Mouse (Mus musculus) adrenal gland, adult 18-20 months (tissue): ENCODE data around the gene Olfr775. TPM values are rescaled to one million over a fixed set of nuclear protein-coding genes. Genes with fewer than 3 reads are reported as not detected.

Source experiments
- DNase-seq, 2 experiments: peaks; one replicate each; pipeline ENCODE4 v3.0.0; 2021 to 2022; ENCODE audit warnings: low spot score in 2 of 2
- long read RNA-seq, 2 experiments: library from polyadenylated mRNA; stranded (forward); transcript quantifications; one replicate each; pipeline ENCODE4 v2.0.0; 2021
- total RNA-seq, 2 experiments: library from RNA; stranded (reverse); gene quantifications; 1 replicate in 1 of 2; 2 replicates in 1 of 2; pipeline ENCODE4 v1.2.3; 2021

Olfr775 gene
- not detected for total RNA-seq
- long read RNA-seq, experiment 1, result 0 reads
- long read RNA-seq, experiment 2, result 0 reads

DNA sequence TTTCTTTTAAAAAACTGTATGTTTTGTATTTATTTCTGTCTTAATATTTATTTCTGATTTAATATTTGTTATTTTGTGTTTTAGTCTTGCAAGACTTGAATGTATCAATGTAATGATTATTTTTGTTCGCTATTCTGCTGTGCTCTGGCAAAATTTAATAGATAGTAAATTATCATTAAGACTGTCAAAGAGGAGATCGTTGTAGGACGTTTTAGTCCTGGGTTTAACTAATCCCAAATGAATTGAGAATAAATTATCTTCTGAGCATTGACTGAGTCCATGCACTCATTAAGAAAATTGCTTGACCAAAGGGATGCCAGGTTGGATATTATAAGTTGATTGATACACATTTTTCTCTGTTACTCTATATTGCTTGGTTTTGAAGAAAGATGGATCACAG, at the start of gene Olfr775:
Gene Olfr775, plus strand, starts transcription at position 301 of the 400 bp plus-strand sequence.
- no peak for DNase-seq

DNA sequence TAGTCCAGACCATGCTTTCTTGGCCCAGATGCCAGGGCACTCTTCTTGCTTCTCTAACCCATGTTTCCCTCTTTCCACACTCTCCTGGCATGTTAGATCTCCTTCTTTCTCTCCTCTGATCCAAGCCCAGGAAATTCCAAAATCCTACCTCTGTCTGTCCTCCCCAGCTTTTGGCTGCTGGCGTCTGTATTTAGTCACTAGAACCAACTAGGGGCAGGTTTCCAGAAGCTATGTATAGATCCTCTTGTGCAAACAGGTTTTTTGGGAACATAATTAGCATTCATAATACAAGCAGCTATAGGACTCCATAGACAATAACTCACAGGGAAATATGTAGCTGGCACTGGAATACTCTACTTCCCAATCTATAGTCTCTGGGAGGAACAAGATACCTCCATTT, 17.5 kb upstream of the Olfr775 start:
- no peak for DNase-seq

DNA sequence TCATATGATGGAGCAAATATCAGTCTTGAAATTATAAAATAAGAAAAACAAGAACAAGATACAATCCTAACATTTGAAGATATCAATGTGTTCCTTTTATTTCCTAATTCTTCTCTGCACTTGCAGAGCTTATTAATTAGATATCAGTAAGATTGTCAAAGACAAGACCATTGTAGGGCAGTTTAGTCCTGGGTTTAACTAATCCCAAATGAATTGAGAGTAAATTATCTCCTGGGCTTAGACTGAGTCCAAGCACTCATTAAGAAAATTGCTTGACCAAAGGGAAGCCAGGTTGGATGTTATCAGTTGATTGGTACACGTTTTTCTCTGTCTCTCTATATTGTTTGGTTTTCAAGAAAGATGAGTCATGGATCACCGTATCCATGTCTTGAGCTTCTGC, 12.3 kb upstream of the Olfr775 start, which contains the start of gene Olfr774:
Gene Olfr774, plus strand, starts transcription at position 301 of the 400 bp plus-strand sequence.
- no peak for DNase-seq

DNA sequence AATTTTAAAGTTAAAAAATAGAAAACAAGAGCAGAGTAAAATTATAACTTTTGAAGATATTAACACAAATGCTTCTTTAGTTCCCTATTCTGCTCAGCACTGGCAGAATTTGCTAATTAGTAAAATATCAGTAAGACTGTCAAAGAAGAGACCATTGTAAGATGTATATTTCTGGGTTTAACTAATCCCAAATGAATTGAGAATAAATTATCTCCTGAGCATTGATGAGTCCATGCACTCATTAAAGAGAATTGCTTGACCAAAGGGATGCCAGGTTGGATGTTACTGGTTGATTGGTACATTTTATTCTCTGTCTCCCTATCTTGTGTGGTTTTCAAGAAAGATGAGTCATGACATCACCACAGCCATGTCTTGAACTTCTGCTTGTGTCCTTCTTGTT, 10.6 kb downstream of the Olfr775 start, which contains the start of gene Olfr776:
Gene Olfr776, plus strand, starts transcription at position 301 of the 400 bp plus-strand sequence.
- DNase-seq, result no peak

DNA sequence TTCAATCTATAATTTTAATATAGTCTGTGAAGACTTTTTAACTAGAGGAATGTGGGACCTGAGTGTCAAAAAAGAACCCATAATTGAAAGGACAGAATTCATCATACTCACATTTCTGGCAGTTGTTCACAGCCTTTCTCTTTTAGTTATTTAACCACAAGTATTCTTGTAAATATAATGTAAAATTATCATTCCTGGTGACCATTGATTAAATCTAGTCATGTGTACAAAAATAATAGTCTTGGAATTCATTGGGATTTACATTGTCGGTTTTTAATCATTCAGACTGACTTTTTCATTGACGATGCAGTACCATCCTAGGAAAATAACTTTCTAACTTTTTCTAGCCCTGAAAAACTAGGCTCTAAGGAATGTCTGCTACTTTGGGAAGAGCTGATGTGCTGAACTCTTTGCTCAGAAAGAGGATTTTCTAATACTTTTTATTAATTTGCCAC, 22.9 kb downstream of the Olfr775 start, which contains the start of gene Olfr777:
Gene Olfr777, minus strand, starts transcription at position 405 of the 455 bp plus-strand sequence.
- DNase-seq, result no peak

Other genes starting within 250 kb of the Olfr775 start
- gene Olfr763, start 237.6 kb upstream of the Olfr775 start, total RNA-seq, result not detected
- not detected for gene Olfr764-ps1, start 208.5 kb upstream of the Olfr775 start, total RNA-seq
- gene Olfr765, start 198.4 kb upstream of the Olfr775 start, total RNA-seq, result not detected
- gene Olfr766-ps1, start 179.4 kb upstream of the Olfr775 start, total RNA-seq, result not detected
- not detected for gene Olfr767, start 165.5 kb upstream of the Olfr775 start, total RNA-seq
- gene Olfr768, start 149.0 kb upstream of the Olfr775 start, total RNA-seq, result not detected
- not detected for gene Olfr769, start 130.6 kb upstream of the Olfr775 start, total RNA-seq
- not detected for gene Olfr770, start 109.4 kb upstream of the Olfr775 start, total RNA-seq
- not detected for gene Olfr771, start 83.7 kb upstream of the Olfr775 start, total RNA-seq
- gene Olfr772, start 70.5 kb upstream of the Olfr775 start, total RNA-seq, result not detected
- not detected for gene Olfr773, start 61.0 kb upstream of the Olfr775 start, total RNA-seq
- not detected for gene Olfr774, start 12.2 kb upstream of the Olfr775 start, total RNA-seq
- gene Olfr776, start 10.7 kb downstream of the Olfr775 start, total RNA-seq, result not detected
- not detected for gene Olfr777, start 23.1 kb downstream of the Olfr775 start, total RNA-seq
- gene Olfr780, start 69.7 kb downstream of the Olfr775 start, total RNA-seq, result not detected
- not detected for gene Olfr781, start 80.4 kb downstream of the Olfr775 start, total RNA-seq
- not detected for gene Olfr782, start 100.4 kb downstream of the Olfr775 start, total RNA-seq
- not detected for gene Olfr784, start 135.7 kb downstream of the Olfr775 start, total RNA-seq
- gene Olfr785, start 157.0 kb downstream of the Olfr775 start, total RNA-seq, result not detected
- not detected for gene Olfr786, start 178.9 kb downstream of the Olfr775 start, total RNA-seq
- gene Olfr787, start 213.4 kb downstream of the Olfr775 start, total RNA-seq, result not detected
- gene Olfr788, start 222.6 kb downstream of the Olfr775 start, total RNA-seq, result not detected
- not detected for gene Olfr789, start 236.3 kb downstream of the Olfr775 start, total RNA-seq